Mouse (Mus musculus): Measurements from ENCODE around the gene Creb3l4.

GRCm38 (mm10) chr3:90220531-90220951, 22.8 kb downstream of the Creb3l4 start:
- TF ChIP-seq CTCF (IDR thresholded peaks at IDR 0.05; ENCODE audit: insufficient read depth, low read length) (no peak), POLR2A (IDR thresholded peaks at IDR 0.05; ENCODE audit: borderline replicate concordance, extremely low read depth, low read depth, low read length) (peak; percentile 62; the same call in 1 of the 2 replicates)

Measured in lung, adult 2 months (tissue).